Mouse (Mus musculus): ENCODE results near the gene Slc25a23.

- TF ChIP-seq POLR2A (IDR thresholded peaks at IDR 0.05; ENCODE audit: low read depth, low read length) = no peak
- no peak for TF ChIP-seq CTCF (IDR thresholded peaks at IDR 0.05; ENCODE audit: borderline replicate concordance, insufficient read depth, low read length)
Measured at GRCm38 (mm10) chr17:57062548-57062947, 2.9 kb upstream of the Slc25a23 start.
